Mouse (Mus musculus): ENCODE results near the gene Kif19a. TPM values are rescaled to one million over a fixed set of nuclear protein-coding genes. Genes with fewer than 3 reads are reported as not detected.

The Kif19a gene
- polyA plus RNA-seq, 1 experiment from 2014 or later = 0.17 TPM

DNA sequence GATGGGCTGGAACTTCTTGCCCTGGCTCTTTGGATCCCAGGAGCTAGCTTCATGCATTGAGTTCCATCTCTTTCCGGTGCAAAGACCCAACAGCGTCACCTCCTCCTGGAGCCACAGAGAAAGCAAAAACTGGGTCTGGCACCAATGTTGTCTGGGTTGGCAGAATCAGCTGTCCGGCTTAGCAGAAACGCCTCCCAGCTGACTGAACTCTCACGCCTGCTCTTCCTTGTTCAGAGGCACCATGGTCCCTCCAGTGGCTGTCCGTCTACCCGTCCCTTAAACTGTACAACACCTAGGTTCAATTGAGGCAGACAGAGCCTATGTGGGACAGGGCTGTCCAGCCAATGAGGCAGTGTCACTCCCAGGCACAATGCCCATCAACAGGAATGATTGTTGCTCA is 32.0 kb downstream of the Kif19a start:
- WGBS (ENCODE audit: insufficient replicate concordance) = 70% methylated on average over 7 of the region's 7 CpGs

DNA sequence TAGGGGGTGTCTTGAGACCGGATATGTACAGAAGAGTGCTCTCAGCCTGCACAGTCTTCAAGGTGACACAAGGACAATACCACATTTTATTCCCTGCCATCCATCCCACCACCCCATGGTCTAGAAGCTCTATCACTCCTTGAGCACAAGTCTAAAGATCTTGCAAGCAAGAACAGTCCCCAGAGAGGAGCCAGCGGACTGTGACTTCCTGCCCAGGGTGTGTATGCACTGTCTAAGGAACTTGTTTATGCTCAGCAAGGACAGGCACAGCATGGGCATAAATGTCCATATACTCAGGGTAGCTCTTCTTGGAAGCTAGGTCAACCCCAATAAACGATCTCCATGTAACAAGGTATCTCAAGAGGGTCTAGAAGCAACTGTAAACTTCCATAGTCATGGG is 32.8 kb downstream of the Kif19a start:
- H3K27me3 ChIP-seq (ENCODE audit: control insufficient read depth, insufficient read depth, low read depth, low read length) = peaks cover 15% of the 10 kb centered on the region
- 53% methylated on average over 3 of the region's 3 CpGs for WGBS (ENCODE audit: insufficient replicate concordance)
- no peak overlapping the region for H3K9ac ChIP-seq (ENCODE audit: low read depth, low read length)
- no peaks in the 10 kb centered on the region for H3K36me3 ChIP-seq (ENCODE audit: control insufficient read depth, insufficient read depth)
- ATAC-seq (ENCODE audit: low read depth) = no peak
- no peak overlapping the region for H3K4me2 ChIP-seq (ENCODE audit: low read depth, low read length)
- H3K4me3 ChIP-seq (ENCODE audit: low read depth, low read length) = no peak overlapping the region
- no peaks in the 10 kb centered on the region for H3K4me1 ChIP-seq (ENCODE audit: control insufficient read depth, low read depth, low read length)
- H3K27ac ChIP-seq (ENCODE audit: low read length) = no peak overlapping the region
- no peaks in the 10 kb centered on the region for H3K9me3 ChIP-seq (replicated peaks; ENCODE audit: control insufficient read depth, low read length)

More for the DNA sequence above, 32.0 kb downstream of the Kif19a start:
- no peak for ATAC-seq (ENCODE audit: low read depth)
- Histone ChIP-seq H3K4me1 (ENCODE audit: control insufficient read depth, low read depth, low read length) (no peaks in the 10 kb centered on the region), H3K27ac (ENCODE audit: low read length) (no peak overlapping the region), H3K27me3 (ENCODE audit: control insufficient read depth, insufficient read depth, low read depth, low read length) (peaks cover 21% of the 10 kb centered on the region), H3K4me2 (ENCODE audit: low read depth, low read length) (no peak overlapping the region), H3K9ac (ENCODE audit: low read depth, low read length) (no peak overlapping the region), H3K36me3 (ENCODE audit: control insufficient read depth, insufficient read depth) (no peaks in the 10 kb centered on the region), H3K4me3 (ENCODE audit: low read depth, low read length) (no peak overlapping the region), H3K9me3 (replicated peaks; ENCODE audit: control insufficient read depth, low read length) (no peaks in the 10 kb centered on the region)

DNA sequence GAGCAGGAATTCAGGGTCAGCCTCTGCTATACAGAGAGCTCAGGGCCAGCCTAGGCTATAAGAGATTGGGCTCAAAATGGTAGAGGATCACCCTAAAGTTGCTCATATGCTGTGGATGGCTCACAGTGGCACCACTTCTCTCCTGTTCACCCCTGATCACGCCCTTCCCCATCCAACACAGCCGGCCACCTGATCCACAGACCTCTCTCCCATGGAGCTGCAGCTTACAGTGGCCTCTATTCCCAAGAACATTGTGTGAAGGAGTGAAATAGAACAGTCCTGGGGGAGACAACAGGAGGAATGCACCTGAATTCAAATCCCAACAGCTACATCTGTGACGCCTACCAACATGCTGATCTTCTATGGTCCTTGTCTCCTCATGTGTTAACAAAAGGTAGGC is 33.4 kb downstream of the Kif19a start, which contains the start of gene Gpr142:
Gpr142 (plus strand) TSS at position 301 of the 400 bp plus-strand sequence.
- Histone ChIP-seq H3K27me3 (ENCODE audit: control insufficient read depth, insufficient read depth, low read depth, low read length) (peaks cover 9% of the 10 kb centered on the region), H3K36me3 (ENCODE audit: control insufficient read depth, insufficient read depth) (no peaks in the 10 kb centered on the region), H3K4me3 (ENCODE audit: low read depth, low read length) (no peak within 1 kb of the TSS), H3K9me3 (replicated peaks; ENCODE audit: control insufficient read depth, low read length) (no peaks in the 10 kb centered on the region), H3K4me2 (ENCODE audit: low read depth, low read length) (no peak within 1 kb of the TSS), H3K9ac (ENCODE audit: low read depth, low read length) (no peak within 1 kb of the TSS), H3K27ac (ENCODE audit: low read length) (no peak within 1 kb of the TSS), H3K4me1 (ENCODE audit: control insufficient read depth, low read depth, low read length) (no peaks in the 10 kb centered on the region)
- ATAC-seq (ENCODE audit: low read depth) = no peak
- WGBS (ENCODE audit: insufficient replicate concordance) = 59% methylated on average over 3 of the region's 3 CpGs

DNA sequence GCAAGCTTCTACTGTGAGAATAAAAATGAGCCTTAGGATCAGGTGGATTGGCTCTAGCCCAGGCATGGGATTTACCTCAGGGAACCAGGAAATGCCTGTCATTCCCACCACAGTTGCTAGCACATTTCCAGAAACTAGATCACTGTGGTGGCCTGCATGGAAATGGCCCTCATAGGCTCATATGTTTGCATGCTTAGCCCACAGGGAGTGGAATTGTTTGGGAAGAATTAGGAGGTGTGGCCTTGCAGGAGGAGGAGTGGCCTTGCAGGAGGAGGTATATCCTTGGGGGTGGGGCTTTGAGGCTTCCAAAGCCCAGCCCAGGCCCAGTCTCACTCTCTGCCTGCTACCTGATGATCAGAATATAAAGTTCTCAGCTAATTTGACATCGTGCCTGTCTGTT is 36.7 kb downstream of the Kif19a start:
- Histone ChIP-seq H3K4me2 (ENCODE audit: low read depth, low read length) (no peak overlapping the region), H3K27ac (ENCODE audit: low read length) (no peak overlapping the region), H3K36me3 (ENCODE audit: control insufficient read depth, insufficient read depth) (no peaks in the 10 kb centered on the region), H3K27me3 (ENCODE audit: control insufficient read depth, insufficient read depth, low read depth, low read length) (0 out of 2 replicates have a peak, but pooled peaks cover 2% of the 10 kb centered on the region), H3K9me3 (replicated peaks; ENCODE audit: control insufficient read depth, low read length) (no peaks in the 10 kb centered on the region), H3K4me3 (ENCODE audit: low read depth, low read length) (no peak overlapping the region), H3K4me1 (ENCODE audit: control insufficient read depth, low read depth, low read length) (no peaks in the 10 kb centered on the region), H3K9ac (ENCODE audit: low read depth, low read length) (no peak overlapping the region)
- no peak for ATAC-seq (ENCODE audit: low read depth)
- WGBS (ENCODE audit: insufficient replicate concordance) = 66% methylated on average over 1 of the region's 1 CpGs

DNA sequence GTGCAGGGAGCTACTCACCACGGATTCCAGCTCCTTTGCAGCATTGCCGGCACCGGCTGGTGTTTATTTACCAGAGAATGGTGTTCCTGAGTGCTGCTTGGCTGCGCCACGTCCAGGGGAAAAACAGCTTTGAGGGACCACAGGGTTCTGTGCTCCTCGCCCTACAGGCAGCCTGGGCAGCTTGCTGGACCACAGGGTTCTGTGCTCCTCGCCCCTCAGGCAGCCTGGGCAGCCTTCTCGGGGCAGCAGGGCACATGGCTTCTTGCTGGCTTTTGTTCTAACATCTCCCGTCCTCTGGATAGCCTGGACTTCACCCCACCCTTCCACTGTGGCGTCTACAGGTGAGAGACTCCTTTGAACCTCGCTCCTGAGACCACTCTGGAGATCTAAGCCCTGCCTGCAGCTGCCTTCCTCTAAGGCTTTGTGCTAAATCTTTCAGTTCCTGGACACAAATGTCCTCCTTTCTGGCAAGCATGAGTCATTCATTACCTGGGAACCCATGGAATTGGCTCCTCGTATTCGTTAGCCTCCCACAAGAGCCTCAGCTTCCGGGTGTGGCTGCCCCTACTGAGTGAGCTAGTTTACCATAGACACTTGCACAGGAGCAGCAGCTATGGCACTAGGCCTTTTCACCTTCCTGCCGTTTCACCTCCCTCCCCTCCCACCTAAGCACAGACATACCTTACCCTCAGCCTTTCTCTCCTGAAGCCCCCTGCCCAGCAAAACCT is 37.5 kb downstream of the Kif19a start:
- H3K9me3 ChIP-seq (replicated peaks; ENCODE audit: control insufficient read depth, low read length) = no peaks in the 10 kb centered on the region
- no peaks in the 10 kb centered on the region; the same call in 1 of the 2 replicates for H3K4me1 ChIP-seq (ENCODE audit: control insufficient read depth, low read depth, low read length)
- no peak overlapping the region for H3K4me2 ChIP-seq (ENCODE audit: low read depth, low read length)
- no peak overlapping the region for H3K27ac ChIP-seq (ENCODE audit: low read length)
- H3K36me3 ChIP-seq (ENCODE audit: control insufficient read depth, insufficient read depth) = no peaks in the 10 kb centered on the region
- WGBS (ENCODE audit: insufficient replicate concordance) = 54% methylated on average over 15 of the region's 15 CpGs
- H3K4me3 ChIP-seq (ENCODE audit: low read depth, low read length) = no peak overlapping the region
- 0 out of 2 replicates have a peak, but pooled peaks cover 2% of the 10 kb centered on the region for H3K27me3 ChIP-seq (ENCODE audit: control insufficient read depth, insufficient read depth, low read depth, low read length)
- ATAC-seq (ENCODE audit: low read depth) = no peak
- H3K9ac ChIP-seq (ENCODE audit: low read depth, low read length) = no peak overlapping the region

DNA sequence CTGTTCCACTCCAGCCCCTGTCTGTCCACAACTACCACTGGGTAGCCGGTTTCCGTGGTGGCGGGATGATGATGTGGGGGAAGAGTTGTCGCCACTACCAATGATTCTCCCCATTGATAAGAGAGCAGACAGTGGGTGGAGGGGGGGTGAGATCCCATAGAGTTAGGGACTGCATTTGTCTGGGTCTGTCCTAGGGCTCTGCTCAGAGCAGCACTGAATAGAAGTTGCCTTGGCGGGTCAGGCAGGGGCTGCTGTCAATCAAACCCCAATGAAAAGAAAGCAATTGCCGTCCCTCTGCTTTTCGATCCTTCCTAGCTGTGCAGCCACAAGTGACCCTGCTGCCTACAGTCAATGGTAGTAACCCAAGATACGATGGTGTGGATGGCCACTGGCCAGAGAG is 38.8 kb downstream of the Kif19a start:
- Histone ChIP-seq H3K36me3 (ENCODE audit: control insufficient read depth, insufficient read depth) (no peaks in the 10 kb centered on the region), H3K9me3 (replicated peaks; ENCODE audit: control insufficient read depth, low read length) (no peaks in the 10 kb centered on the region), H3K4me3 (ENCODE audit: low read depth, low read length) (no peak overlapping the region), H3K4me2 (ENCODE audit: low read depth, low read length) (no peak overlapping the region), H3K27ac (ENCODE audit: low read length) (no peak overlapping the region), H3K27me3 (ENCODE audit: control insufficient read depth, insufficient read depth, low read depth, low read length) (0 out of 2 replicates have a peak, but pooled peaks cover 2% of the 10 kb centered on the region), H3K9ac (ENCODE audit: low read depth, low read length) (no peak overlapping the region), H3K4me1 (ENCODE audit: control insufficient read depth, low read depth, low read length) (no peaks in the 10 kb centered on the region; the same call in 1 of the 2 replicates)
- WGBS (ENCODE audit: insufficient replicate concordance) = 47% methylated on average over 8 of the region's 8 CpGs
- no peak for ATAC-seq (ENCODE audit: low read depth)

DNA sequence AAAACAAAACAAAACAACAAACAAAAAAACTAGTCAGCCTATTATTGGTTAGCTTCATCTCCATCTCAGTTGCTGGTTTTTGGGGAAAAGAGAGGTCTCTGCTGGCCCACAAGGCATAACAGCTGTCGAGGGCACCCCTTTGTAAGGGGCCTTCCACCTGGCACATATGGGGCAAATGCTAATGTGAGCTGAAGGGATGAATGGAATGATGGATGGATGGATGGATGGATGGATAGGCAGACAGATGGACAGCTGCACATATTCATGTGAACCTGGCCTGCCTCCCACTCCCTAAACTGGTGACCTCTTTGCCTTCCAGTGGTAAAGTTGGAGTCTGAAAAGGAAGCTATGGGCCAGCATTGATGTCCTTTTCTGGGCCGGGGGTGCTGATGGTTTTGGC is 41.8 kb downstream of the Kif19a start:
- no peaks in the 10 kb centered on the region; the same call in 1 of the 2 replicates for H3K4me1 ChIP-seq (ENCODE audit: control insufficient read depth, low read depth, low read length)
- H3K4me3 ChIP-seq (ENCODE audit: low read depth, low read length) = no peak overlapping the region
- no peak for ATAC-seq (ENCODE audit: low read depth)
- H3K27ac ChIP-seq (ENCODE audit: low read length) = no peak overlapping the region
- 61% methylated on average over 2 of the region's 2 CpGs for WGBS (ENCODE audit: insufficient replicate concordance)
- no peaks in the 10 kb centered on the region for H3K9me3 ChIP-seq (replicated peaks; ENCODE audit: control insufficient read depth, low read length)
- H3K9ac ChIP-seq (ENCODE audit: low read depth, low read length) = no peak overlapping the region
- H3K36me3 ChIP-seq (ENCODE audit: control insufficient read depth, insufficient read depth) = no peaks in the 10 kb centered on the region
- 0 out of 2 replicates have a peak, but pooled peaks cover 2% of the 10 kb centered on the region for H3K27me3 ChIP-seq (ENCODE audit: control insufficient read depth, insufficient read depth, low read depth, low read length)
- no peak overlapping the region for H3K4me2 ChIP-seq (ENCODE audit: low read depth, low read length)

DNA sequence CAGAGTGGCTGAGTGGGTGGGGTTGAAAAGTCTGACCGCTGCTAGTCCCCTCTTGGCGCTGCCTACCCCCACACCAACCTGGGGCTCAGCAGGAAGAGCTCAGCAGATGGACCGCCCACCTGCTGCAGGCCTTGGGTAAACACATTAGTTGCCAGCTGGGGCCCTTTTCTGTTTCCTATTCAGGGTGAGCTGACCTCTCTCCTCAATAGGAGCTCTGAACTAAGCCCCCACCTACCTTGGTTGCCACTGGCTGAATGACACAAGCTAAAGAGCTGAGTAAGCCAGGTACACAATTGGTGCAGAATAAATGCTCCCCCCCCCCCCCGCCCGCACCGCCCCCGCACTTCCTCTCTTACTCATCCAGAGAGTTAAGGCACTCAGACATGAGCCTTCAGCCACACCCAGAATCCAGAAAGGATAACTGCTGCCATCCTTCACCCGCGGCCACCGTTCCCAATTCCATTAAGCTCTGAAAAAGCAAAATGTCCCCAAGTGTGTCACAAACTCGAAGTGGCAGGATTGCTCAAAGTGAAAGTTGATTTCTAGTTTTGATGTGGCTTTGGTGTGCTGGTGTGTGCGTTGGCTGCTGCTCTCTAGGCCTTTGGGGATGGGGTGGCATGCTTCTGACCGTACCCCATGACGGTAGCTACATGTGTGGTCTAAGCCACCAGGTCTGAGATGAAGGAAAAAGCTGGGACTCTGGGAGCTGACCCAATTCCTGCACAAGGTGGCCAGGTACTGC is 42.7 kb downstream of the Kif19a start:
- Histone ChIP-seq H3K9ac (ENCODE audit: low read depth, low read length) (no peak overlapping the region), H3K4me2 (ENCODE audit: low read depth, low read length) (no peak overlapping the region), H3K4me3 (ENCODE audit: low read depth, low read length) (no peak overlapping the region), H3K9me3 (replicated peaks; ENCODE audit: control insufficient read depth, low read length) (no peaks in the 10 kb centered on the region), H3K36me3 (ENCODE audit: control insufficient read depth, insufficient read depth) (no peaks in the 10 kb centered on the region), H3K27ac (ENCODE audit: low read length) (no peak overlapping the region), H3K4me1 (ENCODE audit: control insufficient read depth, low read depth, low read length) (no peaks in the 10 kb centered on the region; the same call in 1 of the 2 replicates), H3K27me3 (ENCODE audit: control insufficient read depth, insufficient read depth, low read depth, low read length) (no peaks in the 10 kb centered on the region)
- peak; percentile 66 for ATAC-seq (ENCODE audit: low read depth)
- WGBS (ENCODE audit: insufficient replicate concordance) = 21% methylated on average over 14 of the region's 14 CpGs

DNA sequence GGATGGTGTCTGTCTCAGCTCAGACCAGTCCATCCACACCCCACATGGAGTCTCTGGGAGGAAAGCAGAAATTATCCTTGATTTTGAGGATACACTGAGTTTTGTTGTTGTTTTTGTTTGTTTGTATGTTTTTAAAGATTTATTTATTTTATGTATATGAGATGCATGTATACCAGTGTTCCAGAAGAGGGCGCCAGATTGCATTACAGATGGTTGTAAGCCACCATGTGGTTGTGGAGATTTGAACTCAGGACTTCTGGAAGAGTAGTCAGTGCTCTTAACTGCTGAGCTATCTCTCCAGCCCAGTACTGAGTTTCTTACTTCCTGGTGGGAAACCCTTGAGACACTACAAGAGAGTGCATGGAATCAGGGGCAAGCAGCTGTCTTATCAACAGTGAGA is 44.2 kb downstream of the Kif19a start:
- Histone ChIP-seq H3K4me3 (ENCODE audit: low read depth, low read length) (no peak overlapping the region), H3K36me3 (ENCODE audit: control insufficient read depth, insufficient read depth) (no peaks in the 10 kb centered on the region), H3K27me3 (ENCODE audit: control insufficient read depth, insufficient read depth, low read depth, low read length) (no peaks in the 10 kb centered on the region), H3K9ac (ENCODE audit: low read depth, low read length) (no peak overlapping the region), H3K27ac (ENCODE audit: low read length) (no peak overlapping the region), H3K4me1 (ENCODE audit: control insufficient read depth, low read depth, low read length) (no peaks in the 10 kb centered on the region; the same call in 1 of the 2 replicates), H3K9me3 (replicated peaks; ENCODE audit: control insufficient read depth, low read length) (no peaks in the 10 kb centered on the region), H3K4me2 (ENCODE audit: low read depth, low read length) (no peak overlapping the region)
- ATAC-seq (ENCODE audit: low read depth) = no peak
- 37% methylated on average over 1 of the region's 1 CpGs for WGBS (ENCODE audit: insufficient replicate concordance)
